Mouse (Mus musculus) embryonic facial prominence, embryonic 12.5 days (tissue): ENCODE measurements at regions not wholly inside any gene's neighbourhood (a gene's known extent, or its start where the extent isn't known, plus 50 kb on each side); places are given as distances from the start of the nearest gene placed in this dataset.

Experiments
- ATAC-seq: fragments of 200-750 bp; cut with Nextera tagmentation; 2 replicates; pipeline ENCODE4 v1.8.0; 2017; ENCODE audit not compliant: insufficient number of reproducible peaks, insufficient read depth, low FRiP score, low TSS enrichment
- H3K27ac ChIP-seq: fragments of 300-500 bp; sonication (generic); 2 replicates; pipeline ENCODE4 v1.5.1; 2016; ENCODE audit warnings: mild to moderate bottlenecking
- H3K27me3 ChIP-seq: fragments of 300-500 bp; sonication (generic); 2 replicates; pipeline ENCODE4 v1.6.1; 2016; ENCODE audit warnings: mild to moderate bottlenecking, moderate library complexity
- H3K36me3 ChIP-seq: fragments of 300-500 bp; sonication (generic); 2 replicates; pipeline ENCODE4 v1.6.1; 2016; ENCODE audit warnings: mild to moderate bottlenecking
- H3K4me1 ChIP-seq: fragments of 300-500 bp; sonication (generic); 2 replicates; pipeline ENCODE4 v1.6.1; 2016
- H3K4me2 ChIP-seq: fragments of 300-500 bp; sonication (generic); replicated peaks from 2 replicates; pipeline ENCODE4 v1.6.1; 2016; ENCODE audit warnings: mild to moderate bottlenecking, moderate library complexity
- H3K4me3 ChIP-seq: fragments of 300-500 bp; sonication (generic); 2 replicates; pipeline ENCODE4 v1.5.1; 2016; ENCODE audit warnings: mild to moderate bottlenecking
- H3K9ac ChIP-seq: fragments of 300-500 bp; sonication (generic); 2 replicates; pipeline ENCODE4 v1.6.1; 2016; ENCODE audit warnings: mild to moderate bottlenecking, moderate library complexity
- H3K9me3 ChIP-seq: fragments of 300-500 bp; sonication (generic); 2 replicates; pipeline ENCODE4 v1.6.1; 2016; ENCODE audit warnings: mild to moderate bottlenecking, moderate library complexity
- WGBS: fragments of 180-500 bp; shearing (Covaris S2); methylation state at CpG from one replicate; pipeline ENCODE4 v1.1.7; 2016; 5-methylcytosine and 5-hydroxymethylcytosine counted together

GRCm38 (mm10) chr12:16152108-16152507 lies 335.4 kb upstream of the Trib2 start:
- no peaks in the 10 kb centered on the region for H3K27me3 ChIP-seq
- WGBS = 81% methylated on average over 11 of the region's 11 CpGs

GRCm38 (mm10) chr12:16151170-16151702 lies 334.5 kb upstream of the Trib2 start:
- ATAC-seq = no peak
- Histone ChIP-seq H3K27ac (no peak overlapping the region), H3K9me3 (no peaks in the 10 kb centered on the region), H3K4me2 (no peak overlapping the region), H3K4me1 (peaks cover 2% of the 10 kb centered on the region; the same call in 1 of the 2 replicates), H3K9ac (no peak overlapping the region), H3K27me3 (no peaks in the 10 kb centered on the region), H3K36me3 (no peaks in the 10 kb centered on the region), H3K4me3 (no peak overlapping the region)
- WGBS = 43% methylated on average over 5 of the region's 5 CpGs

More at GRCm38 (mm10) chr12:16152108-16152507, 335.4 kb upstream of the Trib2 start:
- Histone ChIP-seq H3K9me3 (no peaks in the 10 kb centered on the region), H3K9ac (no peak overlapping the region), H3K36me3 (no peaks in the 10 kb centered on the region), H3K27ac (no peak overlapping the region), H3K4me2 (no peak overlapping the region), H3K4me1 (peaks cover 2% of the 10 kb centered on the region; the same call in 1 of the 2 replicates), H3K4me3 (no peak overlapping the region)
- ATAC-seq = no peak

GRCm38 (mm10) chr12:16146919-16147318 lies 330.2 kb upstream of the Trib2 start:
- 73% methylated on average over 2 of the region's 2 CpGs for WGBS
- H3K9me3 ChIP-seq = no peaks in the 10 kb centered on the region

GRCm38 (mm10) chr12:16145621-16146020 lies 328.9 kb upstream of the Trib2 start:
- Histone ChIP-seq H3K27ac (no peak overlapping the region), H3K27me3 (no peaks in the 10 kb centered on the region), H3K36me3 (no peaks in the 10 kb centered on the region), H3K4me3 (no peak overlapping the region), H3K9me3 (no peaks in the 10 kb centered on the region), H3K9ac (no peak overlapping the region), H3K4me1 (no peaks in the 10 kb centered on the region), H3K4me2 (no peak overlapping the region)
- ATAC-seq = no peak
- WGBS = 82% methylated on average over 7 of the region's 7 CpGs

More at GRCm38 (mm10) chr12:16146919-16147318, 330.2 kb upstream of the Trib2 start:
- Histone ChIP-seq H3K36me3 (no peaks in the 10 kb centered on the region), H3K4me2 (no peak overlapping the region), H3K4me3 (no peak overlapping the region), H3K9ac (no peak overlapping the region), H3K4me1 (0 out of 2 replicates have a peak, but pooled peaks cover 2% of the 10 kb centered on the region), H3K27me3 (no peaks in the 10 kb centered on the region), H3K27ac (no peak overlapping the region)
- ATAC-seq = no peak

- WGBS = 71% methylated on average over 4 of the region's 4 CpGs
- Histone ChIP-seq H3K9ac (no peak overlapping the region), H3K4me2 (no peak overlapping the region), H3K36me3 (no peaks in the 10 kb centered on the region), H3K27me3 (no peaks in the 10 kb centered on the region), H3K4me3 (no peak overlapping the region), H3K4me1 (no peaks in the 10 kb centered on the region), H3K9me3 (no peaks in the 10 kb centered on the region), H3K27ac (no peak overlapping the region)
- ATAC-seq = no peak
These were observed 324.5 kb upstream of the Trib2 start for GRCm38 (mm10) chr12:16141193-16141592.

- no peaks in the 10 kb centered on the region for H3K27me3 ChIP-seq
- WGBS = 73% methylated on average over 5 of the region's 5 CpGs
These were observed 323.9 kb upstream of the Trib2 start for GRCm38 (mm10) chr12:16140511-16141110.

GRCm38 (mm10) chr12:16139152-16139551 lies 322.4 kb upstream of the Trib2 start:
- H3K9me3 ChIP-seq = no peaks in the 10 kb centered on the region
- WGBS = 58% methylated on average over 4 of the region's 4 CpGs

More at GRCm38 (mm10) chr12:16140511-16141110, 323.9 kb upstream of the Trib2 start:
- Histone ChIP-seq H3K4me1 (no peaks in the 10 kb centered on the region), H3K4me2 (no peak overlapping the region), H3K4me3 (no peak overlapping the region), H3K9ac (no peak overlapping the region), H3K36me3 (no peaks in the 10 kb centered on the region), H3K27ac (no peak overlapping the region), H3K9me3 (no peaks in the 10 kb centered on the region)
- no peak for ATAC-seq

GRCm38 (mm10) chr12:16137801-16138200 lies 321.1 kb upstream of the Trib2 start:
- Histone ChIP-seq H3K4me2 (no peak overlapping the region), H3K9me3 (no peaks in the 10 kb centered on the region), H3K36me3 (no peaks in the 10 kb centered on the region), H3K9ac (no peak overlapping the region), H3K4me3 (no peak overlapping the region), H3K27ac (no peak overlapping the region), H3K27me3 (no peaks in the 10 kb centered on the region), H3K4me1 (no peaks in the 10 kb centered on the region)
- no peak for ATAC-seq
- WGBS = 76% methylated on average over 3 of the region's 3 CpGs

More at GRCm38 (mm10) chr12:16139152-16139551, 322.4 kb upstream of the Trib2 start:
- Histone ChIP-seq H3K4me2 (no peak overlapping the region), H3K36me3 (no peaks in the 10 kb centered on the region), H3K27me3 (no peaks in the 10 kb centered on the region), H3K4me3 (no peak overlapping the region), H3K4me1 (no peaks in the 10 kb centered on the region), H3K9ac (no peak overlapping the region), H3K27ac (no peak overlapping the region)
- ATAC-seq = no peak

GRCm38 (mm10) chr12:16136214-16136671 lies 319.5 kb upstream of the Trib2 start:
- H3K4me2 ChIP-seq = no peak overlapping the region
- no peaks in the 10 kb centered on the region for H3K27me3 ChIP-seq
- H3K9me3 ChIP-seq = no peaks in the 10 kb centered on the region
- H3K4me3 ChIP-seq = no peak overlapping the region
- no peak overlapping the region for H3K9ac ChIP-seq
- ATAC-seq = no peak
- H3K4me1 ChIP-seq = no peaks in the 10 kb centered on the region
- whole genome bisulfite sequencing = 33% methylated on average over 5 of the region's 5 CpGs
- H3K27ac ChIP-seq = no peak overlapping the region
- H3K36me3 ChIP-seq = no peaks in the 10 kb centered on the region

- no peaks in the 10 kb centered on the region for H3K4me1 ChIP-seq
- no peaks in the 10 kb centered on the region for H3K27me3 ChIP-seq
- no peak for ATAC-seq
- no peak overlapping the region for H3K4me3 ChIP-seq
- no peak overlapping the region for H3K9ac ChIP-seq
- no peak overlapping the region for H3K4me2 ChIP-seq
- H3K9me3 ChIP-seq = no peaks in the 10 kb centered on the region
- no peaks in the 10 kb centered on the region for H3K36me3 ChIP-seq
- WGBS = 42% methylated on average over 4 of the region's 4 CpGs
- no peak overlapping the region for H3K27ac ChIP-seq
These were observed 319.0 kb upstream of the Trib2 start for GRCm38 (mm10) chr12:16135602-16136213.

GRCm38 (mm10) chr12:16134446-16134845 lies 317.7 kb upstream of the Trib2 start:
- Histone ChIP-seq H3K9ac (no peak overlapping the region), H3K27ac (no peak overlapping the region), H3K4me2 (no peak overlapping the region), H3K36me3 (no peaks in the 10 kb centered on the region), H3K4me3 (no peak overlapping the region), H3K9me3 (no peaks in the 10 kb centered on the region), H3K4me1 (no peaks in the 10 kb centered on the region), H3K27me3 (no peaks in the 10 kb centered on the region)
- 80% methylated on average over 3 of the region's 3 CpGs for WGBS
- ATAC-seq = no peak

- Histone ChIP-seq H3K9ac (no peak overlapping the region), H3K4me3 (no peak overlapping the region), H3K36me3 (no peaks in the 10 kb centered on the region), H3K27me3 (no peaks in the 10 kb centered on the region), H3K27ac (no peak overlapping the region), H3K4me2 (no peak overlapping the region), H3K9me3 (no peaks in the 10 kb centered on the region), H3K4me1 (no peaks in the 10 kb centered on the region)
- WGBS = 77% methylated on average over 3 of the region's 3 CpGs
- no peak for ATAC-seq
These were observed 316.5 kb upstream of the Trib2 start for GRCm38 (mm10) chr12:16133253-16133652.
